Mouse (Mus musculus) intestine, embryonic 14.5 days (tissue): ENCODE results near the gene Psmb5. TPM values are rescaled to one million over a fixed set of nuclear protein-coding genes. Genes with fewer than 3 reads are reported as not detected.

Experiments used
- ATAC-seq: fragments of 200-750 bp; cut with Nextera tagmentation; replicated peaks from 2 replicates; pipeline ENCODE4 v1.8.0; 2017; ENCODE audit warnings: low read depth, moderate number of reproducible peaks, moderate TSS enrichment, moderate library complexity; ENCODE audit not compliant: low FRiP score, low TSS enrichment
- DNase-seq: peaks from one replicate; pipeline ENCODE4 v3.0.0-alpha.2; 2018; ENCODE audit warnings: low spot score
- H3K27ac ChIP-seq: fragments of 300-500 bp; sonication (generic); 2 replicates; pipeline ENCODE4 v1.5.1; 2014; ENCODE audit warnings: low read depth, mild to moderate bottlenecking, control low read depth
- H3K27me3 ChIP-seq: fragments of 300-500 bp; sonication (generic); replicated peaks from 2 replicates; pipeline ENCODE4 v1.6.1; 2014; ENCODE audit warnings: low read length, control low read depth; ENCODE audit not compliant: control insufficient read depth, insufficient read depth
- H3K36me3 ChIP-seq: fragments of 300-500 bp; sonication (generic); 2 replicates; pipeline ENCODE4 v1.6.1; 2014; ENCODE audit warnings: low read length, control low read depth; ENCODE audit not compliant: control insufficient read depth, insufficient read depth
- H3K4me1 ChIP-seq: fragments of 300-500 bp; sonication (generic); replicated peaks from 2 replicates; pipeline ENCODE4 v1.6.1; 2014; ENCODE audit warnings: low read length, control low read depth, mixed read lengths; ENCODE audit not compliant: control insufficient read depth, insufficient read depth
- H3K4me2 ChIP-seq: fragments of 300-500 bp; sonication (generic); 2 replicates; pipeline ENCODE4 v1.6.1; 2014; ENCODE audit warnings: low read length
- H3K4me3 ChIP-seq: fragments of 300-500 bp; sonication (generic); 2 replicates; pipeline ENCODE4 v1.5.1; 2014; ENCODE audit warnings: low read depth, low read length, control low read depth, mixed read lengths
- H3K9ac ChIP-seq: fragments of 300-500 bp; sonication (generic); 2 replicates; pipeline ENCODE4 v1.6.1; 2014; ENCODE audit warnings: mild to moderate bottlenecking, low read length
- H3K9me3 ChIP-seq: fragments of 300-500 bp; sonication (generic); 2 replicates; pipeline ENCODE4 v1.6.1; 2016; ENCODE audit warnings: low read length, control low read depth; ENCODE audit not compliant: control insufficient read depth
- WGBS: fragments of 180-500 bp; shearing (Covaris S2); extraction: QIAGEN DNeasy Blood & Tissue Kit; methylation state at CpG from one replicate; pipeline ENCODE4 v1.1.7; 2014; 5-methylcytosine and 5-hydroxymethylcytosine counted together
- polyA plus RNA-seq: library from polyadenylated mRNA; unstranded; fragments of >200 nt; fragmentation: Nextera tagmentation; extraction: Ambion mirVana; gene quantifications from 2 replicates; pipeline ENCODE4 v1.2.1, GENCODE M21; 2014

The Psmb5 gene
- polyA plus RNA-seq = 395 and 412 TPM in 2 replicates

- Histone ChIP-seq H3K36me3 (peaks cover 28% of the 10 kb centered on the region), H3K27me3 (no peaks in the 10 kb centered on the region), H3K4me3 (peak within 1 kb of the TSS; percentile 77), H3K4me2 (peak within 1 kb of the TSS; percentile 68), H3K9me3 (no peaks in the 10 kb centered on the region), H3K9ac (peak within 1 kb of the TSS; percentile 80), H3K4me1 (peaks cover 5% of the 10 kb centered on the region; the same call in 1 of the 2 replicates), H3K27ac (peak within 1 kb of the TSS; percentile 74)
- under 1% methylated on average over 25 of the region's 25 CpGs for WGBS
- ATAC-seq (peak; percentile 91), DNase-seq (peak; percentile 94)
Observed at GRCm38 (mm10) chr14:54617897-54618365, at the start of gene Psmb5. Psmb5 (minus strand) TSS chr14:54618022.

GRCm38 (mm10) chr14:54664477-54665222 is 46.8 kb upstream of the Psmb5 start:
- DNase-seq (no peak), ATAC-seq (no peak)
- Histone ChIP-seq H3K9me3 (no peaks in the 10 kb centered on the region), H3K4me1 (no peaks in the 10 kb centered on the region), H3K27ac (no peak overlapping the region), H3K4me2 (no peak overlapping the region), H3K9ac (no peak overlapping the region), H3K27me3 (no peaks in the 10 kb centered on the region), H3K4me3 (no peak overlapping the region), H3K36me3 (peaks cover 93% of the 10 kb centered on the region)
- 89% methylated on average over 10 of the region's 10 CpGs for WGBS

- no peaks in the 10 kb centered on the region for H3K27me3 ChIP-seq
- no peak overlapping the region for H3K4me3 ChIP-seq
- no peak for DNase-seq
- no peak overlapping the region for H3K27ac ChIP-seq
- no peak for ATAC-seq
- 84% methylated on average over 2 of the region's 2 CpGs for WGBS
- H3K36me3 ChIP-seq = peaks cover 97% of the 10 kb centered on the region
- H3K9me3 ChIP-seq = no peaks in the 10 kb centered on the region
- H3K9ac ChIP-seq = no peak overlapping the region
- no peak overlapping the region for H3K4me2 ChIP-seq
- no peaks in the 10 kb centered on the region for H3K4me1 ChIP-seq
Observed at GRCm38 (mm10) chr14:54660009-54660408, 42.2 kb upstream of the Psmb5 start.

GRCm38 (mm10) chr14:54653496-54653895 is 35.7 kb upstream of the Psmb5 start:
- H3K36me3 ChIP-seq = peaks cover 71% of the 10 kb centered on the region
- WGBS = under 1% methylated on average over 12 of the region's 12 CpGs

GRCm38 (mm10) chr14:54652787-54653186 is 35.0 kb upstream of the Psmb5 start:
- no peaks in the 10 kb centered on the region for H3K27me3 ChIP-seq
- H3K4me2 ChIP-seq = peak overlapping the region; percentile 74
- H3K9ac ChIP-seq = peak overlapping the region; percentile 90
- peaks cover 71% of the 10 kb centered on the region for H3K36me3 ChIP-seq
- H3K4me3 ChIP-seq = peak overlapping the region; percentile 75
- H3K9me3 ChIP-seq = no peaks in the 10 kb centered on the region
- 0% methylated on average over 7 of the region's 7 CpGs for WGBS
- peak overlapping the region; percentile 58 for H3K27ac ChIP-seq
- ATAC-seq = no peak
- peaks cover 17% of the 10 kb centered on the region for H3K4me1 ChIP-seq
- DNase-seq = no peak

More at GRCm38 (mm10) chr14:54653496-54653895, 35.7 kb upstream of the Psmb5 start:
- DNase-seq = peak; percentile 94
- Histone ChIP-seq H3K27me3 (no peaks in the 10 kb centered on the region), H3K9me3 (no peaks in the 10 kb centered on the region), H3K4me1 (peaks cover 16% of the 10 kb centered on the region), H3K4me3 (peak overlapping the region; percentile 75), H3K27ac (peak overlapping the region; percentile 58), H3K4me2 (peak overlapping the region; percentile 74), H3K9ac (peak overlapping the region; percentile 90)
- peak; percentile 83 for ATAC-seq

- Histone ChIP-seq H3K9ac (no peak overlapping the region), H3K4me2 (no peak overlapping the region), H3K4me3 (no peak overlapping the region), H3K9me3 (no peaks in the 10 kb centered on the region), H3K27ac (no peak overlapping the region), H3K4me1 (peaks cover 17% of the 10 kb centered on the region), H3K27me3 (no peaks in the 10 kb centered on the region), H3K36me3 (peaks cover 72% of the 10 kb centered on the region)
- ATAC-seq (no peak), DNase-seq (no peak)
- 83% methylated on average over 4 of the region's 4 CpGs for WGBS
Observed at GRCm38 (mm10) chr14:54651556-54651955, 33.7 kb upstream of the Psmb5 start.

GRCm38 (mm10) chr14:54650621-54651454 is 33.0 kb upstream of the Psmb5 start:
- no peak overlapping the region for H3K4me3 ChIP-seq
- WGBS = 62% methylated on average over 23 of the region's 23 CpGs
- peaks cover 17% of the 10 kb centered on the region for H3K4me1 ChIP-seq
- no peaks in the 10 kb centered on the region for H3K9me3 ChIP-seq
- H3K36me3 ChIP-seq = peaks cover 72% of the 10 kb centered on the region
- no peak overlapping the region for H3K27ac ChIP-seq
- DNase-seq (peak; percentile 91), ATAC-seq (peak; percentile 41)
- H3K9ac ChIP-seq = no peak overlapping the region
- no peak overlapping the region for H3K4me2 ChIP-seq
- H3K27me3 ChIP-seq = no peaks in the 10 kb centered on the region

GRCm38 (mm10) chr14:54647900-54648299 is 30.1 kb upstream of the Psmb5 start:
- Histone ChIP-seq H3K36me3 (peaks cover 85% of the 10 kb centered on the region), H3K27me3 (no peaks in the 10 kb centered on the region), H3K9me3 (no peaks in the 10 kb centered on the region), H3K27ac (no peak overlapping the region), H3K9ac (no peak overlapping the region), H3K4me3 (no peak overlapping the region), H3K4me1 (peaks cover 8% of the 10 kb centered on the region; the same call in 1 of the 2 replicates), H3K4me2 (no peak overlapping the region)
- WGBS = 77% methylated on average over 4 of the region's 4 CpGs
- DNase-seq (no peak), ATAC-seq (no peak)
